Comparison of ENCODE assay signal across 9 mouse cellular contexts in genomic region chr5:138757135-138757534, GRCm38 (mm10). TPM values are rescaled to one million over a fixed set of nuclear protein-coding genes. Genes with fewer than 3 reads are reported as not detected.
A peak's percentile ranks its signal among the peaks of the same experiment; 100 is the strongest.
DNase-seq lines count a peak whose midpoint lies in the region; ATAC-seq lines count a peak whose summit lies in the region.
"Had no signal": no experiment of that assay in that cellular context is flagged by ENCODE, and none has a peak within 500 bp of the region (broad histone marks: within the 10 kb centered on the region; RNA-seq: fewer than 3 reads in every experiment).

No protein-coding gene starts in this region.

- no peaks in the 10 kb centered on the region for H3K9me3 ChIP-seq in kidney, embryonic 15.5 days (replicated peaks)
- no peaks in the 10 kb centered on the region for H3K9me3 ChIP-seq in forebrain, embryonic 10.5 days
- no peaks in the 10 kb centered on the region for H3K9me3 ChIP-seq in limb, embryonic 13.5 days

- H3K27ac ChIP-seq in kidney, embryonic 15.5 days = peak overlapping the region; percentile 92
- no peak overlapping the region for H3K27ac ChIP-seq in forebrain, embryonic 10.5 days
- no peak overlapping the region for H3K27ac ChIP-seq in limb, embryonic 13.5 days

- H3K36me3 ChIP-seq in kidney, embryonic 15.5 days = peaks cover 36% of the 10 kb centered on the region
- no peaks in the 10 kb centered on the region for H3K36me3 ChIP-seq in forebrain, embryonic 10.5 days (replicated peaks)
- no peaks in the 10 kb centered on the region for H3K36me3 ChIP-seq in limb, embryonic 13.5 days

- 59% methylated on average over 6 of the region's 6 CpGs for WGBS in kidney, embryonic 15.5 days
- WGBS in forebrain, embryonic 10.5 days = 63% methylated on average over 6 of the region's 6 CpGs
- WGBS in limb, embryonic 13.5 days = 67% methylated on average over 6 of the region's 6 CpGs

- peaks cover 56% of the 10 kb centered on the region for H3K4me1 ChIP-seq in kidney, embryonic 15.5 days
- peaks cover 60% of the 10 kb centered on the region for H3K4me1 ChIP-seq in forebrain, embryonic 10.5 days
- H3K4me1 ChIP-seq in limb, embryonic 13.5 days = peaks cover 52% of the 10 kb centered on the region

- H3K4me2 ChIP-seq in kidney, embryonic 15.5 days = peak overlapping the region; percentile 94
- H3K4me2 ChIP-seq in limb, embryonic 13.5 days (replicated peaks) = peak overlapping the region; percentile 98

- no peak for ATAC-seq in kidney, embryonic 15.5 days (replicated peaks; ENCODE audit: low FRiP score)
- no peak for ATAC-seq in limb, embryonic 13.5 days (ENCODE audit: low FRiP score, low read depth)
- ATAC-seq: activated CD4-positive, CD25-positive, alpha-beta regulatory T cell, adult 4 months had no signal

- DNase-seq in kidney, adult 9 months = no peak
- DNase-seq in forebrain, embryonic 10.5 days (ENCODE audit: extremely low spot score, low spot score) = no peak
- peak; percentile 20 for DNase-seq in neural tube, embryonic 10.5 days (ENCODE audit: extremely low spot score, low spot score)
- no peak for DNase-seq in layer of hippocampus, adult 11-12 months (ENCODE audit: low spot score)
- DNase-seq in heart, adult 11 months = no peak
- no peak for DNase-seq in layer of hippocampus, postnatal 10 days (ENCODE audit: low spot score in 2 of 2)

- peak overlapping the region; percentile 76; the same call in 1 of the 2 replicates for H3K9ac ChIP-seq in kidney, embryonic 15.5 days
- no peak overlapping the region for H3K9ac ChIP-seq in limb, embryonic 13.5 days

- peak overlapping the region; percentile 66 for H3K4me3 ChIP-seq in kidney, embryonic 15.5 days (replicated peaks)
- peak overlapping the region; percentile 76; the same call in 1 of the 2 replicates for H3K4me3 ChIP-seq in forebrain, embryonic 10.5 days
- 0 out of 2 replicates have a peak overlapping the region, but pooled peaks have one; percentile 63 for H3K4me3 ChIP-seq in limb, embryonic 13.5 days

- peaks cover 30% of the 10 kb centered on the region for H3K27me3 ChIP-seq in kidney, embryonic 15.5 days
- peaks cover 65% of the 10 kb centered on the region for H3K27me3 ChIP-seq in forebrain, embryonic 10.5 days (ENCODE audit: poor library complexity, severe bottlenecking)
- H3K27me3 ChIP-seq in limb, embryonic 13.5 days = peaks cover 71% of the 10 kb centered on the region

RNA-seq across cellular contexts. Expression of gene Fam20c, which starts 2.8 kb away (rescaled TPM):
- 19.8 and 19.9 TPM in 2 replicates for polyA plus RNA-seq in kidney, embryonic 15.5 days (2015; fragmentation: Nextera tagmentation; extraction: Ambion mirVana)
- polyA plus RNA-seq in forebrain, embryonic 10.5 days (2016; fragmentation: Nextera tagmentation; extraction: Ambion mirVana) = 2.9 and 4.5 TPM in 2 replicates
- 4.3 and 4.5 TPM in 2 replicates for polyA plus RNA-seq in limb, embryonic 13.5 days (2015; fragmentation: Nextera tagmentation; extraction: Ambion mirVana)
- total RNA-seq in layer of hippocampus, postnatal 10 days (2021) = 10 to 100 TPM; 49.9 to 51.5 TPM
- polyA plus RNA-seq: activated CD4-positive, CD25-positive, alpha-beta regulatory T cell, adult 4 months had no signal
